Mouse (Mus musculus): Measurements from ENCODE around the gene Plch2.

GRCm38 (mm10) chr4:155076677-155077076, 20.1 kb upstream of the Plch2 start:
- TF ChIP-seq POLR2A (IDR thresholded peaks at IDR 0.05; ENCODE audit: insufficient read depth, low read depth, low read length) (no peak), CTCF (IDR thresholded peaks at IDR 0.05; ENCODE audit: insufficient read depth, low read depth, low read length) (no peak)

Data from olfactory bulb, adult 2 months (tissue).